Mouse (Mus musculus) heart, embryonic 14.5 days (tissue): ENCODE measurements around the gene Epb41l4b. TPM values are rescaled to one million over a fixed set of nuclear protein-coding genes. Genes with fewer than 3 reads are reported as not detected.

Source experiments
- ATAC-seq: fragments of 200-750 bp; cut with Nextera tagmentation; 2 replicates; pipeline ENCODE4 v1.8.0; 2017; ENCODE audit warnings: low read depth, moderate TSS enrichment; ENCODE audit not compliant: insufficient number of reproducible peaks, insufficient read depth, low FRiP score
- H3K27ac ChIP-seq, 2 experiments: fragments of 200-500 bp in 1 of 2; fragments of 300-500 bp in 1 of 2; sonication (generic) in 1 of 2; replicated peaks in 1 of 2; 2 replicates each; pipeline ENCODE4 v1.5.1; 2012 to 2014; ENCODE audit warnings: low read depth in 2 of 2, low read length in 2 of 2, control low read depth in 1 of 2, mild to moderate bottlenecking in 1 of 2, mixed read lengths in 1 of 2; ENCODE audit not compliant: control insufficient read depth in 1 of 2, insufficient read depth in 1 of 2
- H3K27me3 ChIP-seq: fragments of 300-500 bp; sonication (generic); 2 replicates; pipeline ENCODE4 v1.6.1; 2014; ENCODE audit warnings: mild to moderate bottlenecking, low read length, control low read depth; ENCODE audit not compliant: control insufficient read depth, insufficient read depth
- H3K36me3 ChIP-seq: fragments of 300-500 bp; sonication (generic); 2 replicates; pipeline ENCODE4 v1.6.1; 2014; ENCODE audit warnings: mild to moderate bottlenecking, control low read depth, low read length, mixed read lengths; ENCODE audit not compliant: control insufficient read depth, insufficient read depth
- H3K4me1 ChIP-seq, 2 experiments: fragments of 200-500 bp in 1 of 2; fragments of 300-500 bp in 1 of 2; sonication (generic) in 1 of 2; 2 replicates each; pipeline ENCODE4 v1.6.1; 2012 to 2014; ENCODE audit warnings: low read length in 2 of 2, control low read depth in 1 of 2, mixed read lengths in 1 of 2; ENCODE audit not compliant: control insufficient read depth in 2 of 2, insufficient read depth in 2 of 2
- H3K4me2 ChIP-seq: fragments of 300-500 bp; sonication (generic); 2 replicates; pipeline ENCODE4 v1.6.1; 2014; ENCODE audit warnings: mild to moderate bottlenecking, low read length
- H3K4me3 ChIP-seq, 2 experiments: fragments of 200-500 bp in 1 of 2; fragments of 300-500 bp in 1 of 2; sonication (generic) in 1 of 2; 2 replicates each; pipeline ENCODE4 v1.5.1; 2012 to 2014; ENCODE audit warnings: low read length in 2 of 2, mild to moderate bottlenecking in 2 of 2, control low read depth in 1 of 2, low read depth in 1 of 2, moderate library complexity in 1 of 2; ENCODE audit not compliant: control insufficient read depth in 1 of 2, insufficient read depth in 1 of 2
- H3K9ac ChIP-seq: fragments of 300-500 bp; sonication (generic); 2 replicates; pipeline ENCODE4 v1.6.1; 2014; ENCODE audit warnings: mild to moderate bottlenecking, low read length
- H3K9me3 ChIP-seq: fragments of 300-500 bp; sonication (generic); 2 replicates; pipeline ENCODE4 v1.6.1; 2016; ENCODE audit warnings: low read length, control low read depth; ENCODE audit not compliant: control insufficient read depth
- WGBS: fragments of 180-500 bp; shearing (Covaris S2); extraction: QIAGEN DNeasy Blood & Tissue Kit; methylation state at CpG from one replicate; pipeline ENCODE4 v1.1.7; 2014; 5-methylcytosine and 5-hydroxymethylcytosine counted together
- polyA plus RNA-seq: library from polyadenylated mRNA; unstranded; fragments of >200 nt; fragmentation: Nextera tagmentation; extraction: Ambion mirVana; gene quantifications from 2 replicates; pipeline ENCODE4 v1.2.1, GENCODE M21; 2014

Gene Epb41l4b
- polyA plus RNA-seq, 1 experiment from 2014 or later = 0.57 TPM

DNA sequence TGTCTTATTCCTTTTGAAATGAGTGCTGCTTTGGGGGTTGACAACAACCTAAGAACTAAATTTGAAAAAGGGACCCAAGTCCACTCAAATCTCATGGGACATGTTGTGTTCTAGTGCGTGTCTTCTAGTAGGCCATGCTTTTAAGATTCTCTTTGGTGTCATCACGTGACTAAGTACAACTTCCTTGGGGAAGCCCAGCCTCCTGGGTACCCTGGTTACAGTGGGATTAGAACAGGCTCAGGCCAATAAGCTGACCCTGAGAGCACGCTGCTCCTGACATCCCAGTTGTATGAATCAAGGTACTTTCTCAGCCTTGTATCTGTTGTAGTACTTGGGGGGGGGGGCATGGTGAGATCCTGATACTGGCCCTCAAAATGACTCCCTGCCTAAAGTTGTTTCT is 191.5 kb downstream of the Epb41l4b start:
- WGBS = 93% methylated on average over 3 of the region's 3 CpGs
- no peak overlapping the region for H3K9ac ChIP-seq

GRCm38 (mm10) chr4:56949494-56949893 is 193.7 kb downstream of the Epb41l4b start:
- no peak overlapping the region for H3K4me2 ChIP-seq
- no peak overlapping the region for H3K27ac ChIP-seq
- H3K4me3 ChIP-seq = no peak overlapping the region
- WGBS = 74% methylated on average over 6 of the region's 6 CpGs
- H3K27me3 ChIP-seq = no peaks in the 10 kb centered on the region
- no peak overlapping the region for H3K9ac ChIP-seq
- H3K36me3 ChIP-seq = no peaks in the 10 kb centered on the region
- H3K9me3 ChIP-seq = no peaks in the 10 kb centered on the region
- ATAC-seq = no peak
- H3K4me1 ChIP-seq = peaks cover 2 to 13% of the 10 kb centered on the region in 2 experiments

More for the DNA sequence above, 191.5 kb downstream of the Epb41l4b start:
- Histone ChIP-seq H3K27me3 (no peaks in the 10 kb centered on the region), H3K4me3 (no peak overlapping the region), H3K36me3 (no peaks in the 10 kb centered on the region), H3K4me2 (no peak overlapping the region), H3K4me1 (peaks cover 3 to 10% of the 10 kb centered on the region in 2 experiments; a peak in 3 of 4 replicates), H3K9me3 (no peaks in the 10 kb centered on the region), H3K27ac (no peak overlapping the region)
- no peak for ATAC-seq

DNA sequence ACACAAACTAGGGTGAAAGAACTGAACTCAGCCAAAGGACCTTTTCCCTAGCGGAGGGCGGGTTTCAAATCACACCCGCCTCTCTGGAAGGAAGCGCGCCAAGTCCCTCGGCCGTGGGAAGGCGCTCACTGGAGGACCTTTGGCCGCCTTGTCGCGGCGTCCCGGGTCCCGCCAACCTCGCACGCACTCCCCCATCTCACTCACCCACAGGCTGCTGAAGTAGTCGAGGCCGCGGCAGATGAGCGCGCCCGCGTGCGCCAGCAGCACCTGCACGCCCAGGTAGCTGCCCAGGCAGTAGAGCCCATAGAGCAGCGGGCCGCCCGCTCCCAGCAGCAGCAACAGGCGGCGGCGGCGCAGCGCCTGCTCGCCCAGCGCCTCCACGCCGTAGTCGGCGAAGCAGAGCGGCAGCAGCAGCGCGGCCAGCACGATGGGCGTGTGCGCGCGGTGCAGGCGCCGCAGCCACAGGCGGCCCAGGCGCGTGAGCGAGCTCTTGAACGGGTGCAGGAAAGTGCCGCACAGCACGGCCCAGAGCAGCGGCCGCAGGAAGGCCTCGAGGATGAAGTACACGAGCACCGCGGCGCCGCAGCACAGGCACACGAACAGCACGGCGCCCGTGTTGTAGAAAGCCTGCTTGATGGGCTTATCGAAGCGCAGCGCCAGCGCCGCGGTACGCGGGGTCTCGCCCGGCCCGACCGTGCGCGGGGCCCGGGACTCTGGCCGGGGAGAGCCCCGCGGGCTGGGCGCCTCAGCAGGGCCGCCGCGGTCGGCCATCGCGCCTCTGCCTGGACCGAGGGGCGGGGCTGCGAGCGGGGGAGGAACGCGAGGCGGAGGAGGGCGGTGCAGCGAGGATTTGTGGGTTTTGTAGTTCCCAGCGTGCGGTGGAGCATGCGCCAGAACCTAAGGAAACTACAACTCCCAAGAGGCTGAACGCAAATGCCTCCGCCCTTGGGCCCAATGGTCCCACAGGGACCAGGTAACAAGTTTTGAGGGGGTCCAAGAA is 196.3 kb downstream of the Epb41l4b start, which contains the start of gene Tmem245:
Gene Tmem245 (minus strand): TSS at position 797 of the 1,000 bp plus-strand sequence.
- under 1% methylated on average over 106 of the region's 107 CpGs for WGBS
- H3K36me3 ChIP-seq = no peaks in the 10 kb centered on the region
- peaks cover 21 to 37% of the 10 kb centered on the region in 2 experiments for H3K4me1 ChIP-seq
- peak within 1 kb of the TSS; percentile 72 for H3K4me2 ChIP-seq
- H3K27me3 ChIP-seq = no peaks in the 10 kb centered on the region
- peak within 1 kb of the TSS; percentile 60 to 88 for H3K27ac ChIP-seq
- peak within 1 kb of the TSS; percentile 93 for H3K9ac ChIP-seq
- peak within 1 kb of the TSS; percentile 72 to 89 for H3K4me3 ChIP-seq
- H3K9me3 ChIP-seq = no peaks in the 10 kb centered on the region
- ATAC-seq = peak; percentile 93

DNA sequence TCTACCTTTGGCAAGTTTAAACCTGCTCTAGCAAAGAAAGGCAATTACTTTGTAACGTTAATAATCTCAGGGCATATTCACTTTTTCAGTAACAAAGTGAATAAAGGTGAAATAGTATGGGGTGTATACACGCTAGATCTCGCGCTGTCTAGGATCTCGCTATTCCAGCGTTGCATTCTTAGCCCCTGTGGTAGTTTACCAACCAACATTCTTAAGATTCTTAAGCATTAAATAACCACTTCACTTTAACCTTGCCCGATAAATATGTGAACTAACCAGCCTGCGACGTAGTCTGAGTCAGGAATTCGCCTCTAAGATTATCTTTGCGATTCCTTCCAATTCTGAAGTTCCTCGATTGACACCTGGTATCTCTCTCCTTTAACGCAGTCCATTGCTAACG is 197.1 kb downstream of the Epb41l4b start:
- no peak for ATAC-seq
- peak overlapping the region; percentile 72 to 89 for H3K4me3 ChIP-seq
- H3K9me3 ChIP-seq = no peaks in the 10 kb centered on the region
- WGBS = under 1% methylated on average over 14 of the region's 14 CpGs
- H3K36me3 ChIP-seq = no peaks in the 10 kb centered on the region
- H3K27ac ChIP-seq = peak overlapping the region; percentile 60 to 88
- no peaks in the 10 kb centered on the region for H3K27me3 ChIP-seq
- peak overlapping the region; percentile 72 for H3K4me2 ChIP-seq
- H3K9ac ChIP-seq = peak overlapping the region; percentile 93
- H3K4me1 ChIP-seq = peaks cover 21 to 41% of the 10 kb centered on the region in 2 experiments

- no peaks in the 10 kb centered on the region for H3K36me3 ChIP-seq
- H3K4me2 ChIP-seq = peak overlapping the region; percentile 72
- 26% methylated on average over 4 of the region's 4 CpGs for WGBS
- H3K9ac ChIP-seq = peak overlapping the region; percentile 63
- no peak for ATAC-seq
- peak overlapping the region; percentile 2 to 8; a peak in 2 of 4 replicates for H3K4me3 ChIP-seq
- peaks cover 28 to 57% of the 10 kb centered on the region in 2 experiments for H3K4me1 ChIP-seq
- H3K9me3 ChIP-seq = no peaks in the 10 kb centered on the region
- H3K27me3 ChIP-seq = no peaks in the 10 kb centered on the region
- peak overlapping the region; percentile 66 to 73 for H3K27ac ChIP-seq
These were observed 199.0 kb downstream of the Epb41l4b start for GRCm38 (mm10) chr4:56944286-56944685.

- Histone ChIP-seq H3K4me1 (peaks cover 32 to 66% of the 10 kb centered on the region in 2 experiments), H3K4me2 (peak overlapping the region; percentile 72), H3K9me3 (no peaks in the 10 kb centered on the region), H3K36me3 (peaks cover 4% of the 10 kb centered on the region; the same call in 1 of the 2 replicates), H3K4me3 (no peak overlapping the region), H3K27ac (peak overlapping the region; percentile 47 to 66; a peak in 2 of 4 replicates), H3K27me3 (no peaks in the 10 kb centered on the region), H3K9ac (peak overlapping the region; percentile 63; the same call in 1 of the 2 replicates)
- 68% methylated on average over 1 of the region's 1 CpGs for WGBS
- no peak for ATAC-seq
These were observed 200.0 kb downstream of the Epb41l4b start for GRCm38 (mm10) chr4:56943258-56943657.

DNA sequence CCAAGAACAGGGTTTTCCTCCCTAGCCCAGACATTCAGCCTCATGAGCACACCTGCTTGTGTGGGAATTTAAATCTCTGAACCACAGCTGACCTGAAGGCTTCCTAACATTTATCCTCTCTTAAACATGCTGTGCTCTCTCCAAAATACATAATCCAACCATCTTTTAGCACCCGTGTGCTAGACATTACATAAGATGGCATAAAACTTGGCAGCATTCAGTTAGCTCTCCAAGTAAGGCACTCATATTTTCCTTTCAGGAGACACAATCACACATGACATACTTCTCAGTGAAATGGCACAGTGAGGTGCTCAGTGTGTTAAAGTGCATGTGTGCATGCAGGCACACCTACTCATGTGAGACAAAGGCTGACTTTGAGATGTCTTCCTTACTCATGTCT is 200.7 kb downstream of the Epb41l4b start:
- Histone ChIP-seq H3K27ac (peak overlapping the region; percentile 25 to 66; a peak in 1 of 4 replicates), H3K36me3 (peaks cover 4% of the 10 kb centered on the region; the same call in 1 of the 2 replicates), H3K9ac (peak overlapping the region; percentile 19; the same call in 1 of the 2 replicates), H3K4me1 (peaks cover 32 to 70% of the 10 kb centered on the region in 2 experiments), H3K4me2 (peak overlapping the region; percentile 72; the same call in 1 of the 2 replicates), H3K9me3 (no peaks in the 10 kb centered on the region), H3K4me3 (no peak overlapping the region), H3K27me3 (no peaks in the 10 kb centered on the region)
- 65% methylated on average over 1 of the region's 1 CpGs for WGBS
- no peak for ATAC-seq
